Mouse (Mus musculus): ENCODE results near the gene Rpain. TPM values are rescaled to one million over a fixed set of nuclear protein-coding genes. Genes with fewer than 3 reads are reported as not detected.

The Rpain gene
- 45.4 and 55.0 TPM in 2 replicates for total RNA-seq (2017)

GRCm38 (mm10) chr11:70969821-70970559, at the start of gene Rpain, which contains the start of gene Nup88:
TSS of gene Rpain (plus strand) at chr11:70970213.
TSS of gene Nup88 (minus strand) at chr11:70969973.
- peak; percentile 94 for ATAC-seq (ENCODE audit: extremely low read depth, insufficient number of reproducible peaks, low FRiP score, poor library complexity, severe bottlenecking)

- no peak for ATAC-seq (ENCODE audit: extremely low read depth, insufficient number of reproducible peaks, low FRiP score, poor library complexity, severe bottlenecking)
Measured at GRCm38 (mm10) chr11:70931461-70931860, 38.6 kb upstream of the Rpain start.

- ATAC-seq (ENCODE audit: extremely low read depth, insufficient number of reproducible peaks, low FRiP score, poor library complexity, severe bottlenecking) = no peak
Measured at GRCm38 (mm10) chr11:70935316-70935715, 34.7 kb upstream of the Rpain start.

- ATAC-seq (ENCODE audit: extremely low read depth, insufficient number of reproducible peaks, low FRiP score, poor library complexity, severe bottlenecking) = no peak
Measured at GRCm38 (mm10) chr11:70942596-70942995, 27.4 kb upstream of the Rpain start.

- ATAC-seq (ENCODE audit: extremely low read depth, insufficient number of reproducible peaks, low FRiP score, poor library complexity, severe bottlenecking) = no peak
Measured at GRCm38 (mm10) chr11:70943651-70944050, 26.4 kb upstream of the Rpain start.

- ATAC-seq (ENCODE audit: extremely low read depth, insufficient number of reproducible peaks, low FRiP score, poor library complexity, severe bottlenecking) = no peak
Measured at GRCm38 (mm10) chr11:70944935-70945817, 24.8 kb upstream of the Rpain start.

- no peak for ATAC-seq (ENCODE audit: extremely low read depth, insufficient number of reproducible peaks, low FRiP score, poor library complexity, severe bottlenecking)
Measured at GRCm38 (mm10) chr11:70954711-70955110, 15.3 kb upstream of the Rpain start.

- ATAC-seq (ENCODE audit: extremely low read depth, insufficient number of reproducible peaks, low FRiP score, poor library complexity, severe bottlenecking) = no peak
Measured at GRCm38 (mm10) chr11:70960786-70961554, 9.0 kb upstream of the Rpain start.

GRCm38 (mm10) chr11:70964222-70964907, 5.6 kb upstream of the Rpain start:
- ATAC-seq (ENCODE audit: extremely low read depth, insufficient number of reproducible peaks, low FRiP score, poor library complexity, severe bottlenecking) = no peak

GRCm38 (mm10) chr11:70969271-70969794, 680 bp upstream of the Rpain start:
- no peak for ATAC-seq (ENCODE audit: extremely low read depth, insufficient number of reproducible peaks, low FRiP score, poor library complexity, severe bottlenecking)

GRCm38 (mm10) chr11:70970560-70971540, 837 bp downstream of the Rpain start:
- ATAC-seq (ENCODE audit: extremely low read depth, insufficient number of reproducible peaks, low FRiP score, poor library complexity, severe bottlenecking) = no peak

- no peak for ATAC-seq (ENCODE audit: extremely low read depth, insufficient number of reproducible peaks, low FRiP score, poor library complexity, severe bottlenecking)
Measured at GRCm38 (mm10) chr11:70972586-70972985, 2.6 kb downstream of the Rpain start.

GRCm38 (mm10) chr11:70973947-70974346, 3.9 kb downstream of the Rpain start:
- ATAC-seq (ENCODE audit: extremely low read depth, insufficient number of reproducible peaks, low FRiP score, poor library complexity, severe bottlenecking) = no peak

- ATAC-seq (ENCODE audit: extremely low read depth, insufficient number of reproducible peaks, low FRiP score, poor library complexity, severe bottlenecking) = no peak
Measured at GRCm38 (mm10) chr11:70975193-70975592, 5.2 kb downstream of the Rpain start.

GRCm38 (mm10) chr11:70977293-70977692, 7.3 kb downstream of the Rpain start:
- no peak for ATAC-seq (ENCODE audit: extremely low read depth, insufficient number of reproducible peaks, low FRiP score, poor library complexity, severe bottlenecking)

GRCm38 (mm10) chr11:70980232-70980631, 10.2 kb downstream of the Rpain start:
- ATAC-seq (ENCODE audit: extremely low read depth, insufficient number of reproducible peaks, low FRiP score, poor library complexity, severe bottlenecking) = no peak

GRCm38 (mm10) chr11:70980751-70981510, 10.9 kb downstream of the Rpain start:
- ATAC-seq (ENCODE audit: extremely low read depth, insufficient number of reproducible peaks, low FRiP score, poor library complexity, severe bottlenecking) = no peak

Measured in neutrophil, adult 5-6 weeks (primary cell).